Mouse (Mus musculus): Measurements from ENCODE around the gene Dnajc2.

- TF ChIP-seq CTCF (conservative IDR thresholded peaks at IDR 0.05; ENCODE audit: low read length) (no peak), POU5F1 (IDR thresholded peaks at IDR 0.05; ENCODE audit: borderline replicate concordance, low read length) (no peak), NANOG (IDR thresholded peaks at IDR 0.05; ENCODE audit: borderline replicate concordance, low read length) (no peak)
Measured at GRCm38 (mm10) chr5:21739120-21739519, 45.9 kb downstream of the Dnajc2 start.

Data from E14TG2a.4 (cell line).